Mouse (Mus musculus) embryonic fibroblast, embryonic 13.5 days (primary cell): ENCODE measurements around the gene Gapdh.

Experiments
- CTCF ChIP-seq: IDR thresholded peaks from 2 replicates; pipeline ENCODE4 v1.5.1; 2011; ENCODE audit warnings: mild to moderate bottlenecking, control low read depth, low read length, moderate library complexity, borderline replicate concordance; ENCODE audit not compliant: insufficient read depth
- POLR2A ChIP-seq: IDR thresholded peaks from 2 replicates; pipeline ENCODE4 v1.6.1; 2011; ENCODE audit warnings: low read depth, mild to moderate bottlenecking, control low read depth, low read length, moderate library complexity

- peak; percentile 83 for TF ChIP-seq POLR2A
- TF ChIP-seq CTCF = peak; percentile 23; the same call in 1 of the 2 replicates
These were observed 21.3 kb downstream of the Gapdh start, which contains the start of gene Iffo1 for GRCm38 (mm10) chr6:125145001-125145400.
